Mouse (Mus musculus) bone marrow macrophage, adult 2 months (primary cell): ENCODE data around the gene Nr5a2. TPM values are rescaled to one million over a fixed set of nuclear protein-coding genes. Genes with fewer than 3 reads are reported as not detected.

ENCODE experiments used
- H3K27ac ChIP-seq: 2 replicates; pipeline ENCODE4 v1.5.1; 2012; ENCODE audit warnings: low read depth, low read length; ENCODE audit not compliant: insufficient read depth
- H3K4me1 ChIP-seq: 2 replicates; pipeline ENCODE4 v1.6.1; 2012; ENCODE audit warnings: low read length; ENCODE audit not compliant: control insufficient read depth, insufficient read depth
- H3K4me3 ChIP-seq: 2 replicates; pipeline ENCODE4 v1.5.1; 2012; ENCODE audit warnings: mild to moderate bottlenecking, low read length, moderate library complexity; ENCODE audit not compliant: insufficient read depth
- CTCF ChIP-seq: IDR thresholded peaks from 2 replicates; pipeline ENCODE4 v1.5.1; 2012; ENCODE audit warnings: low read depth, mild to moderate bottlenecking, low read length, moderate library complexity
- POLR2A ChIP-seq: IDR thresholded peaks from 2 replicates; pipeline ENCODE4 v1.6.1; 2012; ENCODE audit warnings: mild to moderate bottlenecking, low read depth, low read length, borderline replicate concordance
- polyA plus RNA-seq: library from polyadenylated mRNA; stranded (reverse); fragments of >200 nt; gene quantifications from 2 replicates; pipeline ENCODE4 v1.2.4, GENCODE M21; 2012; ENCODE audit not compliant: missing spikeins, insufficient read depth, insufficient read length

Nr5a2 gene
- polyA plus RNA-seq, 1 experiment, result not detected

DNA sequence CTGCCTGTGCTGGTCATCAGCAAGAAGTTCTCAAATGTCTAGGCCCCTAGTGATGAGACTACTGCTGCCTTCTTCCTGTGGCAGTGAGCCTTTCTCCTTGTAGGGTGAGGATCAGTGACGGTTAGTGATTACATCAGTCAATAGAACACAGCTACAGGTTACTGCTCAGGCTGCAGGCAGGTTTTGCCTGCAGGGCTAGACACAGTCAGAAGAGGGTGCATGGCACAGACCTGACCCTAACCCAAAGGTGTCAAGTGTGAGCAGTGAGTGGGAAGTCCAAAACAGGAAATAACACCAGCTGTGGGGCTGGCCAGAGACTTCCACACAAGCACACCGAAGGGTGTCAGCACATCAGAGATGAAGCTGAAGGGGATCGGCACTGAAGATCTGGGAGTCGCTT, 101.5 kb downstream of the Nr5a2 start:
- Histone ChIP-seq H3K4me1 (no peaks in the 10 kb centered on the region), H3K4me3 (no peak overlapping the region), H3K27ac (no peak overlapping the region)
- TF ChIP-seq CTCF, result no peak
- TF ChIP-seq POLR2A, result no peak

DNA sequence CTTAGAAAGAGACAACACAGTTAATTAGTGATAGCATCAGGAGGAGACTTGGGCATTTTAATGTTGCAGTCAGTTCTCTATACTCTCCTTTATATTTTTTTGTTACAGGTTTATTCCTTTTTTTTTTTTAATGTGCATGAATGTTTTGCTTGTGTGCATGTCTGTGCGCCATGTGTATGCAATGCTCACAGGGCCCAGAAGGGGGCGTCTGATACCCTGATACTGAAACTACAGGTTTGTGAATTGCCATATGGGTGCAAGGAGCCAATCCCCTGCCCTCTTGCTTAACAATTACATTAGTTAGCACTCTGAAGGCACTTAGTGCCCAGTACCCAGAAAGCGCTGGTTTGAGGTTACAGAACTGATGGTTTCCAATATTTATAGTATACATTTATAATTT, 104.1 kb downstream of the Nr5a2 start:
- Histone ChIP-seq H3K4me1 (no peaks in the 10 kb centered on the region), H3K4me3 (no peak overlapping the region), H3K27ac (no peak overlapping the region)
- no peak for TF ChIP-seq CTCF
- TF ChIP-seq POLR2A, result no peak

DNA sequence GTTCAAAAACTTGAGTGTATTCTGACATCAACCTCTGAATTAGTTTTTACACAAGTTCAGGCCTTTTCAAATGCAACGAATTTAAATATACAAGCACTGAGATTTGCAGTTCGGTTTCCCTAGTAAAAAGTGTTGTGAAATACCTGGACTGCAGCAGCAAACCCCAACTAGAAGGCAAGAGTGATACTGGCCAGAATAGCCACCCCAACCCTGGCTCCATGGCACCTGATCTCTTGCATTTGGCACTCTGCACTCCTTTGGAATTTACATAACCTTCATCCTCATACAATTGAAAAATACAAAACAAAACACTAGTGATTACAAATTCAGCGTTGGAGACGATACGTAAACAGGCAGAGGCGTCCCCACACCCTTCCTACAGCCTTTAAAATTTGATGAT, 111.5 kb downstream of the Nr5a2 start:
- no peaks in the 10 kb centered on the region for H3K4me1 ChIP-seq
- no peak overlapping the region for H3K4me3 ChIP-seq
- no peak overlapping the region for H3K27ac ChIP-seq
- TF ChIP-seq POLR2A (no peak), CTCF (no peak)

GRCm38 (mm10) chr1:136846081-136846480, 114.2 kb downstream of the Nr5a2 start:
- H3K27ac ChIP-seq, result no peak overlapping the region
- no peak for TF ChIP-seq POLR2A
- no peak for TF ChIP-seq CTCF

GRCm38 (mm10) chr1:136845341-136845740, 114.9 kb downstream of the Nr5a2 start:
- Histone ChIP-seq H3K4me1 (no peaks in the 10 kb centered on the region), H3K4me3 (no peak overlapping the region), H3K27ac (no peak overlapping the region)
- no peak for TF ChIP-seq POLR2A
- no peak for TF ChIP-seq CTCF

More at GRCm38 (mm10) chr1:136846081-136846480, 114.2 kb downstream of the Nr5a2 start:
- Histone ChIP-seq H3K4me1 (no peaks in the 10 kb centered on the region), H3K4me3 (no peak overlapping the region)

- TF ChIP-seq POLR2A (no peak), CTCF (no peak)
- no peak overlapping the region for H3K27ac ChIP-seq
- no peaks in the 10 kb centered on the region for H3K4me1 ChIP-seq
- H3K4me3 ChIP-seq, result no peak overlapping the region
These were observed 119.7 kb downstream of the Nr5a2 start for GRCm38 (mm10) chr1:136840512-136840911.

DNA sequence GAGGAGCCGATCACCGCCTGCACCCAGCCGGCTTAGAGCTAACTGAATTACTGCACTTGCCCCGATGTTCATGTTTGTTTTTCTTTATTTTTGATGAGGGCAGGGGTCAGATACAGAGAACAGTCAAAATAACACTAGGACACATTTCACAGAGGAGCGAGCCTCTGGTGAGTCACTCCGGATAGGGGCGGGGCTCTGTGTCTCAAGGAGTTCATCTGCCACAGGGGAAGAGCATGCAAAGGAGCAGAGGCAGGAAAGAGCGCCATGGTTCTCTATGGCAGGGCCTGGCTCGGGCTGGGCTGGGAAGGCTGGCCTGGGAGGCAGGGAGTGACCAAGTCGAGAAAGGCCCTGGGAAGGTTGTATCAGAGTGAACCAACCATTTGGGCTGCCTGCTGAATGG, 121.0 kb downstream of the Nr5a2 start:
- no peak overlapping the region for H3K27ac ChIP-seq
- H3K4me3 ChIP-seq, result no peak overlapping the region
- TF ChIP-seq POLR2A (no peak), CTCF (no peak)
- H3K4me1 ChIP-seq, result no peaks in the 10 kb centered on the region

DNA sequence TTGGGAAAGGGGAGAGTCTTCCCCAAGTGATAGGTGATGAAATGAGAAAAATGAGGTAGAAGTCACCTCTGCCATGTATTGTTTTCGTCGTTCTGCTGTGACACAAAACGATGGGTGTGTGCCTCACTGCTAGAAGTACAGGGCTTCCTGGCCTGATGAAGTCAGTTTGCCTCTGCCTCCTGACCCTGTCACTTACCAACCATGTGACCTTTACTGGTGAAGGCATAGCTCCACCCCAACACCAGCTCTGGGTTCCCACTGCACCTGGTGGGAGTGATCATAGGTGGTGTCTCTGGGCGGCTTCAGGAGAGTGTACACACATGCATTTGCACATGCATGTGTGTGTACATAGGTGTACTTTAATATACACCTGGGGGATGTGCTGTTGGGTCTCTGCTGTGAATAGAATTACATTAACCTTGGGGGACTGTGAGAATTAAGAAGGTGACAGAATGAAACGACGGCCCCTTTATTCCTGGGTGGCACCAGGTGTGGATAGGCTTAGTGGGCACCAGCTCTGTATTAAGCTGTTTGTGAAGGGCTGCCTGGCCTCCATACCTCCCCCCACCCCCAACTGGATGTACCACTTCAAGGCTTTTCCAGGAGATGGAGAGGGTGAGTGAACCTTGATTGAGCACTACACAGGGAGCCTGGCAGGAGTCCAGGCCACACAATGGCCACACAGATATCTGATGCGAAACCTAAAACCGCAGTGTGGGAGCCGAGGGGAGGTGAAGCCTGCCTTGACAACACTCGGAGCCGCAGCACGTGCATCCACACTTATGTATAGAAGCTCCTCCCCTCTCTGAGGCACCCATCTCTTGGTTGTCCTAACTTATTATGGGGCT, 127.7 kb downstream of the Nr5a2 start:
- H3K27ac ChIP-seq, result no peak overlapping the region
- TF ChIP-seq POLR2A (no peak), CTCF (no peak)
- no peak overlapping the region for H3K4me3 ChIP-seq
- no peaks in the 10 kb centered on the region for H3K4me1 ChIP-seq

GRCm38 (mm10) chr1:136830992-136831391, 129.3 kb downstream of the Nr5a2 start:
- TF ChIP-seq CTCF (no peak), POLR2A (no peak)

DNA sequence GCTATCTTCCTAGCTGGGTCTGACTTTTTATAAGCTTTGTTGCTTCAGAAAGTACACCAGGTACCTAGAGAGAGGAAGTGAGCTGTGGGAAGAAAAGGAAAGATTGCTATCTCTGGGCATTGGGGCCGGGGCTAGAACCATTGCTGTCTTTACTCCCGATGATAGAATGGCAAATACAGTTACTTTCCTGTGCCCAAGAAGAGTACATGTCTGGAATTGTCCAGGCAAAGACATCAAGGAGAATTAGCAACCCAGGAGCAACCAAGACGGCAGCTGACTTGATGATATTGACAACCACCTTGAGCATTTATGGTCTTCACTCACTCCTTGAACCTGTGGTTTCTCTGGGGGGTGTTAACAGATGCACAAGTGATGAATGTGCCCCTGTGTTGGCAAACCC, 130.3 kb downstream of the Nr5a2 start:
- no peaks in the 10 kb centered on the region for H3K4me1 ChIP-seq
- TF ChIP-seq POLR2A (no peak), CTCF (no peak)
- no peak overlapping the region for H3K27ac ChIP-seq
- H3K4me3 ChIP-seq, result no peak overlapping the region

More at GRCm38 (mm10) chr1:136830992-136831391, 129.3 kb downstream of the Nr5a2 start:
- Histone ChIP-seq H3K4me1 (no peaks in the 10 kb centered on the region), H3K27ac (no peak overlapping the region), H3K4me3 (no peak overlapping the region)
